Mouse (Mus musculus) brain, adult 2 months (tissue): Measurements from ENCODE around the gene Poc1a.

Source experiments
- DNase-seq: peaks from one replicate; pipeline ENCODE4 v3.0.0; 2011; ENCODE audit warnings: low read depth, low spot score

Gene Poc1a

GRCm38 (mm10) chr9:106399808-106400207 is 118.9 kb downstream of the Poc1a start:
- DNase-seq, result no peak
